Mouse (Mus musculus) ES-E14 (cell line): ENCODE measurements around the gene Ankrd39. TPM values are rescaled to one million over a fixed set of nuclear protein-coding genes. Genes with fewer than 3 reads are reported as not detected.

Experiments used
- DNase-seq: peaks from one replicate; pipeline ENCODE4 v3.0.0-alpha.2; 2013; ENCODE audit warnings: low read depth, low spot score
- H3K27ac ChIP-seq: 2 replicates; pipeline ENCODE4 v1.5.1; 2012; ENCODE audit warnings: low read depth, mild to moderate bottlenecking, low read length, moderate library complexity, mixed read lengths; ENCODE audit not compliant: poor library complexity, insufficient read depth, severe bottlenecking
- H3K36me3 ChIP-seq: 2 replicates; pipeline ENCODE4 v1.6.1; 2012; ENCODE audit warnings: mild to moderate bottlenecking, low read length, moderate library complexity, mixed read lengths; ENCODE audit not compliant: control insufficient read depth, poor library complexity, insufficient read depth, severe bottlenecking
- H3K4me1 ChIP-seq, 2 experiments: fragments of 150-350 bp in 1 of 2; sonication (generic) in 1 of 2; 2 replicates each; pipeline ENCODE4 v1.6.1; 2012; ENCODE audit warnings: low read length in 2 of 2, mild to moderate bottlenecking in 1 of 2, mixed read lengths in 1 of 2; ENCODE audit not compliant: control insufficient read depth in 2 of 2, insufficient read depth in 2 of 2, poor library complexity in 1 of 2
- H3K4me3 ChIP-seq, 2 experiments: fragments of 150-350 bp in 1 of 2; sonication (generic) in 1 of 2; 2 replicates each; pipeline ENCODE4 v1.5.1; 2012; ENCODE audit warnings: low read length in 2 of 2, low read depth in 1 of 2, mild to moderate bottlenecking in 1 of 2, mixed read lengths in 1 of 2; ENCODE audit not compliant: insufficient read depth in 1 of 2, poor library complexity in 1 of 2, severe bottlenecking in 1 of 2
- H3K9ac ChIP-seq: 2 replicates; pipeline ENCODE4 v1.6.1; 2012; ENCODE audit warnings: low read depth, mild to moderate bottlenecking, low read length, mixed read lengths; ENCODE audit not compliant: poor library complexity, insufficient read depth, severe bottlenecking
- H3K9me3 ChIP-seq: fragments of 150-350 bp; sonication (generic); 2 replicates; pipeline ENCODE4 v1.6.1; 2012; ENCODE audit warnings: low read depth, mild to moderate bottlenecking, low read length; ENCODE audit not compliant: control insufficient read depth, insufficient read depth
- CHD2 ChIP-seq: IDR thresholded peaks from 2 replicates; pipeline ENCODE4 v1.6.1; 2014; ENCODE audit warnings: mild to moderate bottlenecking, low read depth, low read length, inconsistent platforms
- HCFC1 ChIP-seq: IDR thresholded peaks from 2 replicates; pipeline ENCODE4 v1.6.1; 2012; ENCODE audit warnings: low read length, inconsistent platforms, borderline replicate concordance; ENCODE audit not compliant: insufficient read depth
- MAFK ChIP-seq: IDR thresholded peaks from 2 replicates; pipeline ENCODE4 v1.6.1; 2014; ENCODE audit warnings: mild to moderate bottlenecking, low read depth, low read length, inconsistent platforms; ENCODE audit not compliant: insufficient read depth
- ZC3H11A ChIP-seq: IDR thresholded peaks from 2 replicates; pipeline ENCODE4 v1.6.1; 2012; ENCODE audit warnings: low read depth, mild to moderate bottlenecking, inconsistent platforms, low read length, borderline replicate concordance
- ZNF384 ChIP-seq: IDR thresholded peaks from 2 replicates; pipeline ENCODE4 v1.6.1; 2012; ENCODE audit warnings: low read depth, low read length, inconsistent platforms
- in situ Hi-C, 2 experiments: fragments of 600-800 bp; cut with MboI; formaldehyde crosslinking; loops; one replicate each; pipeline ENCODE4 v1.15.1; 2025; ENCODE audit warnings: low sequenced_read_pairs in 2 of 2, inconsistent platforms in 1 of 2; ENCODE audit not compliant: unreplicated experiment in 2 of 2
- total RNA-seq: library from RNA; depleted of rRNA; stranded (reverse); fragments of 300-350 nt; gene quantifications from 2 replicates; pipeline ENCODE4 v1.2.3, GENCODE M21; 2012

The Ankrd39 gene
- total RNA-seq, 1 experiment: 11.3 TPM

GRCm38 (mm10) chr1:36549491-36549890, 2.2 kb upstream of the Ankrd39 start:
- Histone ChIP-seq H3K9ac (no peak overlapping the region), H3K4me1 (peaks cover 2 to 7% of the 10 kb centered on the region in 2 experiments; a peak in 1 of 4 replicates), H3K4me3 (no peak overlapping the region), H3K9me3 (no peaks in the 10 kb centered on the region), H3K27ac (no peak overlapping the region), H3K36me3 (peaks cover 22% of the 10 kb centered on the region)
- TF ChIP-seq ZC3H11A (no peak), ZNF384 (no peak), HCFC1 (no peak), CHD2 (no peak), MAFK (no peak)
- in situ Hi-C loops: loop anchor here in 1 of 2 experiments (5.0 kb wide), 1 partner anchor 73 kb away; no protein-coding TSS in a partner anchor
- DNase-seq: no peak

DNA sequence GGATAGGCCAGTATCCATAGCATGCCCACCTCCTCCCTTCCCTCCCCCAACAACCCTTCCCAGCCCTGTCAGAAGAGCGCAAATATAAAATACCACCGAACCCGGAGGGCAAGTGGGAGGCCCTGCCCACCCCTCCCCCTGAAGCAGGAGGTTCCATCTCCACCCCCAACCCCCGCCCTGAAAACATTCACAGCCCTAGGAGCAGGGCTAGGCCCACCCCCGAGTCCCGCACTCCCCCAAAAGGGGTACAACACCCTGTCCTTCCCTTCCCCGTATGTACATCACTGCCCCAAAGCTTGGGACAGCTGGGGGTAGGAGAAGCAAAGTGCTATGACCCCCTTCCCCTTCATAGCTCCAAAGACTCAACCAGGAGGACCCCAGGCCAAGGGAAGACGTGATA, 1.5 kb upstream of the Ankrd39 start:
- no peak overlapping the region for H3K4me3 ChIP-seq
- peaks cover 2 to 7% of the 10 kb centered on the region in 2 experiments; a peak in 1 of 4 replicates for H3K4me1 ChIP-seq
- DNase-seq: no peak
- H3K9ac ChIP-seq: no peak overlapping the region
- H3K36me3 ChIP-seq: peaks cover 22% of the 10 kb centered on the region
- in situ Hi-C loops: loop anchor here in 1 of 2 experiments (5.0 kb wide), 1 partner anchor 74 kb away; no protein-coding TSS in a partner anchor
- no peaks in the 10 kb centered on the region for H3K9me3 ChIP-seq
- TF ChIP-seq CHD2 (no peak), ZC3H11A (no peak), MAFK (no peak), HCFC1 (no peak), ZNF384 (no peak)
- no peak overlapping the region for H3K27ac ChIP-seq

DNA sequence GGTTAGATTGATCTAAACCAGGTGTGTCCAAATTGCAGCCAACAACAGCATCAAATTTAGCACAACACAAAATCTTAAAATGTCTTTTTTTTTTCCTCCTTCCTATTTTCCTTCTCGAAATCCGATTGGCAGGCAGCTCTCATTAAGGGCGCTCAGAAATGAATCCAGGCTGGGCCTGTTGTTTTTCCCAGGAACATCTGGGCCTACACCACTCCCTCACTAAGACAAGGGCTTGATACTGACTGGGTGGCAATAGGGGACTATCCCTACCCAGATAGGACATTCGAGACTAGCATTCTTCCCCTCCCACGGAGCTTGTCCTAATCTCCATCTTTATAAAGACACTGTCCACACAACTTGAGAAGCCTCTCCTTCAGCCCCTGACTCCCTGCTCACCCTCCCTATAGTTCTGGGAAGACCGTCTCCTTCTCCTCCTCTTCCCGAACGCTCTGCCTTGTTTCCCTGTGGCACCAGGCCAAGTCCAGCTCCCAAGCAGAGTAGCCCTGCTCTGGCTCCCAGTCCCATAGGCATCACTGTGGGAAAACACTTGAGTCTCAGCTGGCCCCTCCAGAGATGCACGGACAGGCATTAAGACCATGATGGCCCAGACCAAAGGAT, 845 bp upstream of the Ankrd39 start:
- DNase-seq: no peak
- Histone ChIP-seq H3K36me3 (peaks cover 22% of the 10 kb centered on the region), H3K27ac (no peak overlapping the region), H3K4me3 (no peak overlapping the region), H3K9ac (no peak overlapping the region), H3K4me1 (peaks cover 2 to 7% of the 10 kb centered on the region in 2 experiments; a peak in 1 of 4 replicates), H3K9me3 (no peaks in the 10 kb centered on the region)
- TF ChIP-seq MAFK: no peak
- in situ Hi-C loops: loop anchor here in 1 of 2 experiments (5.0 kb wide), 1 partner anchor 74 kb away; no protein-coding TSS in a partner anchor

DNA sequence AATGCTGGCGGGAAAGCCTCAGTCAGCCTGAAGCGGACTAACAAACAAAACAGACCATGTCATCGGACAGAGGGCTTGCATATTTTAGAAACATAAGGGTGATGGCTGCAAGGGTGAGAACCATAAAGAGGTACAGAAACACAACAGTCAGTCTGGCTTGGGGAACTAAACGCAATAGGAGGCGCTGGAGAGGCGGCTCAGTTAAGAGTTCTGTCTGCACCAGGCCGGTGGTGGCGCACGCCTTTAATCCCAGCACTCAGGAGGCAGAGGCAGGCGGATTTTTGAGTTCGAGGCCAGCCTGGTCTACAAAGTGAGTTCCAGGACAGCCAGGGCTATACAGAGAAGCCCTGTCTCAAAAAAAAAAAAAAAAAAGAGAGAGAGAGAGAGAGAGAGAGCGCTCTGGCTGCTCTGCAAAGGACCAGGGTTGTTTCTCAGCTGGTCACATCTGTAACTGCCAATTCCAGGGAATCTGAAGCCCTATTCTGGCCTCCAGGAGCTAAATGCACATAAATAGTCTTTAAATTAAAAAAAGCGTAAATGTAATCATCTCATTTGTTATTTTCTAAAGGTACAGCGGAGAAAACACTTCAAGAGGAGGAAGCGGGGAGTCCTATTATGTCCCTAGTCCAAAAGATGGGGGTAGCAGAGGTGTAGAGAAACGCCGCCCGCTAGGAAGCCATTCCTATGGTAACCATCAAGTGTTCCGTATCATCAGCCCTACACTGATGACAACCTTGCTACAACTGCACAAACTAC, 1.2 kb downstream of the Ankrd39 start:
- Histone ChIP-seq H3K9me3 (no peaks in the 10 kb centered on the region), H3K4me1 (peaks cover 2 to 7% of the 10 kb centered on the region in 2 experiments; a peak in 1 of 4 replicates), H3K36me3 (peaks cover 26% of the 10 kb centered on the region; the same call in 1 of the 2 replicates), H3K4me3 (peak overlapping the region; percentile 77 to 87), H3K27ac (no peak overlapping the region), H3K9ac (peak overlapping the region; percentile 83; the same call in 1 of the 2 replicates)
- TF ChIP-seq HCFC1 (no peak), ZNF384 (0 out of 2 replicates have a peak, but pooled peaks have one; percentile 18), MAFK (no peak)
- no peak for DNase-seq
- in situ Hi-C loops: loop anchor here in 1 of 2 experiments (5.0 kb wide), 1 partner anchor 76 kb away; no protein-coding TSS in a partner anchor
